Mouse (Mus musculus) inflammation-experienced regulatory T-cells (primary cell): ENCODE results near the gene Gm7102. TPM values are rescaled to one million over a fixed set of nuclear protein-coding genes. Genes with fewer than 3 reads are reported as not detected.

ENCODE experiments used
- polyA plus RNA-seq, 2 experiments: library from polyadenylated mRNA; unstranded; fragments of 100-300 nt; shearing (Covaris generic); gene quantifications; one replicate each; pipeline ENCODE4 v1.2.1; 2017

Gm7102 gene
- polyA plus RNA-seq, result under 1 TPM; 0.38 to 0.45 TPM

GRCm38 (mm10) chr19:61175756-61176324 is at the start of gene Gm7102:
Gene Gm7102, minus strand, starts transcription at chr19:61176309.

DNA sequence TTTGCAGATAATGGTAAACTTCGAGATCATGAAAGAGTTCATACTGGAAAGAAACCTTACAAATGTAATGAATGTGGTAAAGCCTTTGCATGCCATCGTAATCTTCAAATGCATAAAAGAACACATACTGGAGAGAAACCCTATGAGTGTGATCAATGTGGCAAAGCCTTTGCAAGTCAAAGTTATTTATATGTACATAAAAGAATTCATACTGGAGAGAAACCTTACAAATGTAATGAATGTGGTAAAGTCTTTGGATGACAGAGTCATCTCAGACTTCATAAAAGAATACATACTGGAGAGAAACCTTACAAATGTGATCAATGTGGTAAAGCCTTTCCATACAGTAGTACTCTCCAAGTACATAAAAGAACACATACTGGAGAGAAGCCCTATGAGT is 7.5 kb upstream of the Gm7102 start, which contains the start of gene Gm6020:
Gene Gm6020, plus strand, starts transcription at position 301 of the 400 bp plus-strand sequence.

DNA sequence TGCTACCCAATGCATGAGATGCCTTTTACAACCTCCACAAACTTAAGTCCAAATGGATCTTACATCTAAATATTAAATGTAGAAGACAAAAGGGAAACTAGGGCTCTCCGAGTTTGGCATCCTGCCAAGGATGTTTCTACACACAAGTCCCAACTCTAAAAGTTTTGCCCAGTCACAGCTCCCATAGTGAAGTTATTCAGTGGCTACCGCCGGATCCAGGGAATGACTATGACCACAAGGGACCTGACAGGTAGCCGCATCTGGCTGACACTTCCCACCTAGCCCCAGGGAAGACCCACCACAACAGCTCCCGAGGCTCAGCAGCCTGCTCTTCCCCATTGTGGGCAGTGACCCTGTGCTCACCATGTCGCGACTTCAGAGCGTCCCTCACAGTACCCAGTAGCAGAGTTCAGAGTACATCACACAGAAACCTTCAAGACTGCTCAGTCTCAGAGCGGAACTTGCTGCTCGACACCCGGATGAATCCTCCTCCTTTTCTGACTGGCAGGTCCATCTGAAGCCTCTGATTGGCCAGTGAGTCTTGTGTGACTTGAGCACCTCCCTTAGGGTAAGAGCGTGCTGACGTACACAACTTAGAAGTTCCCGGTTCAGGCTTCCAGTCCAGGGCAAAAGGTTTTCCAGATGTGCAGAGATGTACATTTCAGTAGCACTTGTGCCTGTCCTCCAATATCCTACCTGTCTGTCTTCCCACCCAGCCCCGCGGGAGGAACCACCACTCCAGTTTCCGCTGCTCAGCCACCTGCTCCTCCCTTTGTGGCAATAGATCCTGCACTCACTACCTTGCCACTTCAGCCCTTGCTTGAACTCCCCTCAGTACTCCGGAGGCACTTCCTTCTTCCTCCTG is 35.5 kb downstream of the Gm7102 start, which contains the start of gene Zfp950:
Gene Zfp950, minus strand, starts transcription at position 499 of the 865 bp plus-strand sequence.

Other genes with a start within 250 kb of the Gm7102 start
- gene Zfp950, start 35.5 kb downstream of the Gm7102 start, polyA plus RNA-seq, result 10 to 100 TPM; 43.5 to 45.0 TPM
- not detected for gene Gm6020, start 7.6 kb upstream of the Gm7102 start, polyA plus RNA-seq
- 10 to 100 TPM in 1 of 2 experiments, 1 to 10 TPM in 1; 8.1 to 12.1 TPM for gene Csf2ra, start 52.1 kb upstream of the Gm7102 start, polyA plus RNA-seq
- gene Gm21060, start 120.8 kb upstream of the Gm7102 start, polyA plus RNA-seq, result not detected